Mouse (Mus musculus): ENCODE measurements around the gene Celf5. TPM values are rescaled to one million over a fixed set of nuclear protein-coding genes. Genes with fewer than 3 reads are reported as not detected.

Gene Celf5
- polyA plus RNA-seq, 1 experiment from 2014 or later, result 0.30 TPM

DNA sequence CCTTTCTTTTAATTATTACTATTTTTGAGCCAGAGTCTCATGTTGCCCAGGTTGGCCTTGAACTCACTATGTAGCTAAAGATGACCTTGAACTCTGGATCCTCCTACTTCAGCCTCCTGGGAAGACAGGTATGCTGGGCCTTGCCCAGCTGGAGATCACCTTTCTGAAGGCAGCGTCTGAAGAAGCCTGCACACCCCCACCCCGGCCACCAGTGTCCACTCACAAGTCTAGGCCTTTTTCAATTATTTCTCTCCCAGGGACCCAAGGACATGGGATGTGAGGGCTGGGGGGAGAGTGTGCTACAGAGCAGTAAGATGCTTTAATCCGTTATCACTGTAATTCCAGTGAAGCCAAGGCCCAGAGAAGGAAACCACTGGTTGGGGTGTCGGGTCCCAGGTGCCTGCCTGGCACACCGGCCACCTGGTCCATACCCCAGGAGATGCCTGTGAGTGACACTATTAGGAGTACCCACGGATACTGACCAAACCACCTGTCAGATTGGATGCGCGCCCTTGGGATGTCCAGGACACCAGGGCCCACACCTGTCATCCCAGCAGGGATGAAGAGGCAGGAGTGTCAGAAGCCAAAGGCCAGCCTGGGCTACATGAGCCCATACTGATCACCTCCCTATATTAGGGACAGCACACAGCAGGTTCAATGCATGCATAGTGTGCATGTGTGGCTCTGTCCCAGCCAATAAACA is 54.6 kb downstream of the Celf5 start:
- no peak overlapping the region for H3K4me3 ChIP-seq (replicated peaks; ENCODE audit: low read depth, low read length)
- no peak for TF ChIP-seq CTCF (IDR thresholded peaks at IDR 0.05; ENCODE audit: low read depth)
- DNase-seq (ENCODE audit: low spot score) (no peak), ATAC-seq (replicated peaks; ENCODE audit: low FRiP score, low read depth) (no peak)
- peaks cover 25% of the 10 kb centered on the region for H3K4me1 ChIP-seq (replicated peaks; ENCODE audit: insufficient read depth, low read length)
- H3K4me2 ChIP-seq (ENCODE audit: low read length), result no peak overlapping the region
- no peaks in the 10 kb centered on the region for H3K27me3 ChIP-seq (ENCODE audit: insufficient read depth, low read length)
- 83% methylated on average over 8 of the region's 8 CpGs for WGBS
- no peak overlapping the region for H3K9ac ChIP-seq (ENCODE audit: low read depth, low read length)
- H3K27ac ChIP-seq, result no peak overlapping the region; the same call in 1 of the 2 replicates
- H3K9me3 ChIP-seq (replicated peaks; ENCODE audit: low read length), result no peaks in the 10 kb centered on the region
- H3K36me3 ChIP-seq (ENCODE audit: insufficient read depth, low read length), result no peaks in the 10 kb centered on the region

- DNase-seq (ENCODE audit: low spot score), result no peak
- WGBS, result 33% methylated on average over 3 of the region's 3 CpGs
Observed at GRCm38 (mm10) chr10:81427327-81427726, 55.2 kb downstream of the Celf5 start.

GRCm38 (mm10) chr10:81426897-81427296 is 55.6 kb downstream of the Celf5 start:
- H3K4me2 ChIP-seq (ENCODE audit: low read length), result peak overlapping the region; percentile 89
- peak overlapping the region; percentile 84 for H3K9ac ChIP-seq (ENCODE audit: low read depth, low read length)
- peak; percentile 64 for DNase-seq (ENCODE audit: low spot score)
- WGBS, result 0% methylated on average over 35 of the region's 38 CpGs
- no peaks in the 10 kb centered on the region for H3K9me3 ChIP-seq (replicated peaks; ENCODE audit: low read length)
- no peak for ATAC-seq (replicated peaks; ENCODE audit: low FRiP score, low read depth)
- no peaks in the 10 kb centered on the region for H3K36me3 ChIP-seq (ENCODE audit: insufficient read depth, low read length)
- peaks cover 20% of the 10 kb centered on the region for H3K4me1 ChIP-seq (replicated peaks; ENCODE audit: insufficient read depth, low read length)
- peak overlapping the region; percentile 54; the same call in 1 of the 2 replicates for H3K27ac ChIP-seq
- H3K4me3 ChIP-seq (replicated peaks; ENCODE audit: low read depth, low read length), result peak overlapping the region; percentile 67
- H3K27me3 ChIP-seq (ENCODE audit: insufficient read depth, low read length), result no peaks in the 10 kb centered on the region
- TF ChIP-seq CTCF (IDR thresholded peaks at IDR 0.05; ENCODE audit: low read depth), result no peak

More at GRCm38 (mm10) chr10:81427327-81427726, 55.2 kb downstream of the Celf5 start:
- H3K4me3 ChIP-seq (replicated peaks; ENCODE audit: low read depth, low read length), result peak overlapping the region; percentile 67
- TF ChIP-seq CTCF (IDR thresholded peaks at IDR 0.05; ENCODE audit: low read depth), result no peak
- H3K27me3 ChIP-seq (ENCODE audit: insufficient read depth, low read length), result no peaks in the 10 kb centered on the region
- no peaks in the 10 kb centered on the region for H3K36me3 ChIP-seq (ENCODE audit: insufficient read depth, low read length)
- H3K9ac ChIP-seq (ENCODE audit: low read depth, low read length), result peak overlapping the region; percentile 84
- peak overlapping the region; percentile 89 for H3K4me2 ChIP-seq (ENCODE audit: low read length)
- peaks cover 21% of the 10 kb centered on the region for H3K4me1 ChIP-seq (replicated peaks; ENCODE audit: insufficient read depth, low read length)
- no peak for ATAC-seq (replicated peaks; ENCODE audit: low FRiP score, low read depth)
- H3K9me3 ChIP-seq (replicated peaks; ENCODE audit: low read length), result no peaks in the 10 kb centered on the region
- 0 out of 2 replicates have a peak overlapping the region, but pooled peaks have one; percentile 11 for H3K27ac ChIP-seq

- DNase-seq (ENCODE audit: low spot score) (no peak), ATAC-seq (replicated peaks; ENCODE audit: low FRiP score, low read depth) (no peak)
- WGBS, result 1% methylated on average over 27 of the region's 33 CpGs
- Histone ChIP-seq H3K9me3 (replicated peaks; ENCODE audit: low read length) (no peaks in the 10 kb centered on the region), H3K4me1 (replicated peaks; ENCODE audit: insufficient read depth, low read length) (peaks cover 19% of the 10 kb centered on the region), H3K27ac (peak overlapping the region; percentile 54; the same call in 1 of the 2 replicates), H3K27me3 (ENCODE audit: insufficient read depth, low read length) (no peaks in the 10 kb centered on the region), H3K9ac (ENCODE audit: low read depth, low read length) (peak overlapping the region; percentile 84), H3K4me2 (ENCODE audit: low read length) (peak overlapping the region; percentile 89), H3K4me3 (replicated peaks; ENCODE audit: low read depth, low read length) (peak overlapping the region; percentile 67), H3K36me3 (ENCODE audit: insufficient read depth, low read length) (no peaks in the 10 kb centered on the region)
- no peak for TF ChIP-seq CTCF (IDR thresholded peaks at IDR 0.05; ENCODE audit: low read depth)
Observed at GRCm38 (mm10) chr10:81426081-81426671, 56.3 kb downstream of the Celf5 start.

DNA sequence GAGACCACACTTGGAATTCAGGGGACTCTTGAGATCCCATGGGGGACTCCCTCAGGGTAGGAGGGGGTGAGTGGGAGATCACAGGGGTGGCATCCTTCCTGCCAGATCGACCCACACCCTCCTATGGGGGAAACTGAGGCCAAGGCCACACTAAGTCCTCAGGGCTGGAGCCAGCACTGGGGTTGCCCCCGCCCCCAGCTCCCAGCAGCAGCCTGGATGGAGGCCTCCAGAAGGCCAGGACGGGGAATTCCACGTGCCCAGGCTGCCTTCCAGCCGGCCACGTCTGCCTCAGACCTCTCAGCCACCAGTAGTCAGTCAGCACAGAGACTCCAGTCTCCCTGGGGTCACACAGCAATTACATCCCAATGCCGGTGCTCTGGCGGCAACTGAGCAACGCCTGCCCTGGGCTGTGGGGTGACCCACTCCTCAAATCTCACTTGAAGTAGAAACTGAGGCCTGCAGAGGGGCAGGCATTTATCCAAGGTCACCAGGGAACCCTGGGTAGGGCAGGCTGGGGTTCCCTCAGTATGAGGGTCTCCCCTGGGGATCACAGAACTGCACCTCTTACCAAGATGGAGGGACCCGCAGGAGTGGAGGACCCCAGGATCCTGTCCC is 57.2 kb downstream of the Celf5 start:
- H3K9ac ChIP-seq (ENCODE audit: low read depth, low read length), result peak overlapping the region; percentile 84; the same call in 1 of the 2 replicates
- H3K4me1 ChIP-seq (replicated peaks; ENCODE audit: insufficient read depth, low read length), result peaks cover 16% of the 10 kb centered on the region
- peak overlapping the region; percentile 67 for H3K4me3 ChIP-seq (replicated peaks; ENCODE audit: low read depth, low read length)
- peak overlapping the region; percentile 89 for H3K4me2 ChIP-seq (ENCODE audit: low read length)
- H3K27me3 ChIP-seq (ENCODE audit: insufficient read depth, low read length), result no peaks in the 10 kb centered on the region
- H3K27ac ChIP-seq, result peak overlapping the region; percentile 81
- peaks cover 1% of the 10 kb centered on the region; the same call in 1 of the 2 replicates for H3K36me3 ChIP-seq (ENCODE audit: insufficient read depth, low read length)
- no peaks in the 10 kb centered on the region for H3K9me3 ChIP-seq (replicated peaks; ENCODE audit: low read length)
- TF ChIP-seq CTCF (IDR thresholded peaks at IDR 0.05; ENCODE audit: low read depth), result no peak
- no peak for DNase-seq (ENCODE audit: low spot score)
- 32% methylated on average over 10 of the region's 10 CpGs for WGBS
- ATAC-seq (replicated peaks; ENCODE audit: low FRiP score, low read depth), result no peak
